Mouse (Mus musculus) liver, embryonic 13.5 days (tissue): ENCODE data around the gene Ppp1r14a. TPM values are rescaled to one million over a fixed set of nuclear protein-coding genes. Genes with fewer than 3 reads are reported as not detected.
A peak's percentile ranks its signal among the peaks of the same experiment; 100 is the strongest.

Experiments used
- ATAC-seq: fragments of 200-750 bp; cut with Nextera tagmentation; 2 replicates; pipeline ENCODE4 v1.8.0; 2017; ENCODE audit warnings: low read depth, mild to moderate bottlenecking, moderate number of reproducible peaks, moderate library complexity
- DNase-seq: peaks from one replicate; pipeline ENCODE4 v3.0.0; 2022
- H3K27ac ChIP-seq: fragments of 300-500 bp; sonication (generic); 2 replicates; pipeline ENCODE4 v1.5.1; 2015; ENCODE audit warnings: moderate library complexity, mild to moderate bottlenecking, inconsistent platforms
- H3K27me3 ChIP-seq: fragments of 300-500 bp; sonication (generic); 2 replicates; pipeline ENCODE4 v1.6.1; 2015; ENCODE audit warnings: mild to moderate bottlenecking, inconsistent platforms
- H3K36me3 ChIP-seq: fragments of 300-500 bp; sonication (generic); 2 replicates; pipeline ENCODE4 v1.6.1; 2015; ENCODE audit warnings: mild to moderate bottlenecking, inconsistent platforms
- H3K4me1 ChIP-seq: fragments of 300-500 bp; sonication (generic); replicated peaks from 2 replicates; pipeline ENCODE4 v1.6.1; 2015; ENCODE audit warnings: inconsistent platforms
- H3K4me2 ChIP-seq: fragments of 300-500 bp; sonication (generic); 2 replicates; pipeline ENCODE4 v1.6.1; 2015; ENCODE audit warnings: inconsistent platforms, mild to moderate bottlenecking, moderate library complexity
- H3K4me3 ChIP-seq: fragments of 300-500 bp; sonication (generic); replicated peaks from 2 replicates; pipeline ENCODE4 v1.5.1; 2015; ENCODE audit warnings: mild to moderate bottlenecking, inconsistent platforms
- H3K9ac ChIP-seq: fragments of 300-500 bp; sonication (generic); 2 replicates; pipeline ENCODE4 v1.6.1; 2015; ENCODE audit warnings: mild to moderate bottlenecking, inconsistent platforms
- H3K9me3 ChIP-seq: fragments of 300-500 bp; sonication (generic); replicated peaks from 2 replicates; pipeline ENCODE4 v1.6.1; 2016; ENCODE audit warnings: inconsistent platforms
- WGBS: fragments of 180-500 bp; shearing (Covaris S2); methylation state at CpG from one replicate; pipeline ENCODE4 v1.1.7; 2015; ENCODE audit not compliant: insufficient replicate concordance; 5-methylcytosine and 5-hydroxymethylcytosine counted together
- polyA plus RNA-seq: library from polyadenylated mRNA; unstranded; fragments of >200 nt; fragmentation: Nextera tagmentation; extraction: Ambion mirVana; gene quantifications from 2 replicates; pipeline ENCODE4 v1.2.1, GENCODE M21; 2015

Gene Ppp1r14a
- 3.2 and 3.6 TPM in 2 replicates for polyA plus RNA-seq

GRCm38 (mm10) chr7:29288942-29289638 lies at the start of gene Ppp1r14a:
Ppp1r14a (plus strand) TSS chr7:29289308.
- 2% methylated on average over 59 of the region's 59 CpGs for WGBS
- Histone ChIP-seq H3K4me1 (peaks cover 48% of the 10 kb centered on the region), H3K36me3 (no peaks in the 10 kb centered on the region), H3K9me3 (no peaks in the 10 kb centered on the region), H3K27me3 (peaks cover 29% of the 10 kb centered on the region), H3K27ac (no peak within 1 kb of the TSS), H3K9ac (peak within 1 kb of the TSS; percentile 55), H3K4me3 (peak within 1 kb of the TSS; percentile 57), H3K4me2 (peak within 1 kb of the TSS; percentile 79)
- DNase-seq: peak; percentile 59
- ATAC-seq: peak; percentile 54

GRCm38 (mm10) chr7:29244732-29245416 lies 44.2 kb upstream of the Ppp1r14a start:
- no peaks in the 10 kb centered on the region for H3K9me3 ChIP-seq
- no peaks in the 10 kb centered on the region for H3K27me3 ChIP-seq
- H3K4me1 ChIP-seq: peaks cover 32% of the 10 kb centered on the region
- H3K36me3 ChIP-seq: peaks cover 10% of the 10 kb centered on the region
- 63% methylated on average over 7 of the region's 7 CpGs for WGBS
- no peak for DNase-seq
- no peak overlapping the region for H3K9ac ChIP-seq
- ATAC-seq: no peak
- H3K27ac ChIP-seq: no peak overlapping the region
- no peak overlapping the region for H3K4me2 ChIP-seq
- no peak overlapping the region for H3K4me3 ChIP-seq

- peaks cover 10% of the 10 kb centered on the region for H3K36me3 ChIP-seq
- H3K27me3 ChIP-seq: no peaks in the 10 kb centered on the region
- H3K9me3 ChIP-seq: no peaks in the 10 kb centered on the region
- no peak overlapping the region for H3K27ac ChIP-seq
- WGBS: 82% methylated on average over 5 of the region's 5 CpGs
- DNase-seq (no peak), ATAC-seq (no peak)
- peaks cover 27% of the 10 kb centered on the region for H3K4me1 ChIP-seq
- H3K4me3 ChIP-seq: no peak overlapping the region
- H3K9ac ChIP-seq: no peak overlapping the region
- H3K4me2 ChIP-seq: no peak overlapping the region
Observed at GRCm38 (mm10) chr7:29246015-29246414, 43.1 kb upstream of the Ppp1r14a start.

- Histone ChIP-seq H3K27ac (no peak overlapping the region), H3K4me2 (peak overlapping the region; percentile 65; the same call in 1 of the 2 replicates), H3K36me3 (peaks cover 10% of the 10 kb centered on the region), H3K4me3 (no peak overlapping the region), H3K27me3 (no peaks in the 10 kb centered on the region), H3K9me3 (no peaks in the 10 kb centered on the region), H3K9ac (no peak overlapping the region), H3K4me1 (peaks cover 33% of the 10 kb centered on the region)
- DNase-seq (no peak), ATAC-seq (no peak)
- WGBS: 77% methylated on average over 21 of the region's 21 CpGs
Observed at GRCm38 (mm10) chr7:29246619-29247313, 42.3 kb upstream of the Ppp1r14a start.

GRCm38 (mm10) chr7:29247314-29247700 lies 41.8 kb upstream of the Ppp1r14a start:
- Histone ChIP-seq H3K27ac (no peak overlapping the region), H3K9ac (peak overlapping the region; percentile 62; the same call in 1 of the 2 replicates), H3K4me1 (peaks cover 34% of the 10 kb centered on the region), H3K27me3 (no peaks in the 10 kb centered on the region), H3K4me2 (peak overlapping the region; percentile 65), H3K36me3 (peaks cover 10% of the 10 kb centered on the region), H3K9me3 (no peaks in the 10 kb centered on the region), H3K4me3 (peak overlapping the region; percentile 40)
- ATAC-seq: 0 out of 2 replicates have a peak, but pooled peaks have one; percentile 32
- peak; percentile 67 for DNase-seq
- 17% methylated on average over 16 of the region's 16 CpGs for WGBS

GRCm38 (mm10) chr7:29247706-29248105 lies 41.4 kb upstream of the Ppp1r14a start:
- peak; percentile 35; the same call in 1 of the 2 replicates for ATAC-seq

GRCm38 (mm10) chr7:29248261-29248841 lies 40.8 kb upstream of the Ppp1r14a start, which contains the start of gene 2200002D01Rik:
2200002D01Rik (minus strand) TSS chr7:29248466.
- ATAC-seq (peak; percentile 32), DNase-seq (peak; percentile 12)
- peaks cover 10% of the 10 kb centered on the region for H3K36me3 ChIP-seq
- no peaks in the 10 kb centered on the region for H3K9me3 ChIP-seq
- peak within 1 kb of the TSS; percentile 62 for H3K9ac ChIP-seq
- no peak within 1 kb of the TSS for H3K27ac ChIP-seq
- peak within 1 kb of the TSS; percentile 65 for H3K4me2 ChIP-seq
- peaks cover 38% of the 10 kb centered on the region for H3K4me1 ChIP-seq
- WGBS: 23% methylated on average over 20 of the region's 20 CpGs
- H3K27me3 ChIP-seq: no peaks in the 10 kb centered on the region
- H3K4me3 ChIP-seq: peak within 1 kb of the TSS; percentile 40

More at GRCm38 (mm10) chr7:29247706-29248105, 41.4 kb upstream of the Ppp1r14a start:
- H3K4me1 ChIP-seq: peaks cover 34% of the 10 kb centered on the region
- peak; percentile 14 for DNase-seq
- peak overlapping the region; percentile 62 for H3K9ac ChIP-seq
- H3K27me3 ChIP-seq: no peaks in the 10 kb centered on the region
- peaks cover 10% of the 10 kb centered on the region for H3K36me3 ChIP-seq
- H3K4me3 ChIP-seq: peak overlapping the region; percentile 40
- peak overlapping the region; percentile 65 for H3K4me2 ChIP-seq
- no peak overlapping the region for H3K27ac ChIP-seq
- no peaks in the 10 kb centered on the region for H3K9me3 ChIP-seq
- WGBS: 22% methylated on average over 19 of the region's 19 CpGs

- Histone ChIP-seq H3K9ac (no peak overlapping the region), H3K4me2 (no peak overlapping the region), H3K36me3 (no peaks in the 10 kb centered on the region), H3K4me1 (peaks cover 50% of the 10 kb centered on the region), H3K4me3 (no peak overlapping the region), H3K9me3 (no peaks in the 10 kb centered on the region), H3K27me3 (no peaks in the 10 kb centered on the region), H3K27ac (no peak overlapping the region)
- ATAC-seq (no peak), DNase-seq (no peak)
- WGBS: 53% methylated on average over 3 of the region's 3 CpGs
Observed at GRCm38 (mm10) chr7:29251166-29251565, 37.9 kb upstream of the Ppp1r14a start.

GRCm38 (mm10) chr7:29253842-29254241 lies 35.3 kb upstream of the Ppp1r14a start:
- no peaks in the 10 kb centered on the region for H3K27me3 ChIP-seq
- H3K4me2 ChIP-seq: no peak overlapping the region
- 22% methylated on average over 5 of the region's 5 CpGs for WGBS
- no peak overlapping the region for H3K4me3 ChIP-seq
- H3K9me3 ChIP-seq: no peaks in the 10 kb centered on the region
- peaks cover 32% of the 10 kb centered on the region for H3K4me1 ChIP-seq
- peaks cover 4% of the 10 kb centered on the region; the same call in 1 of the 2 replicates for H3K36me3 ChIP-seq
- H3K9ac ChIP-seq: no peak overlapping the region
- DNase-seq: no peak
- 0 out of 2 replicates have a peak overlapping the region, but pooled peaks have one; percentile 1 for H3K27ac ChIP-seq
- peak; percentile 63 for ATAC-seq

- Histone ChIP-seq H3K4me1 (peaks cover 30% of the 10 kb centered on the region), H3K9me3 (no peaks in the 10 kb centered on the region), H3K4me3 (no peak overlapping the region), H3K9ac (no peak overlapping the region), H3K4me2 (no peak overlapping the region), H3K36me3 (peaks cover 4% of the 10 kb centered on the region; the same call in 1 of the 2 replicates), H3K27ac (no peak overlapping the region), H3K27me3 (no peaks in the 10 kb centered on the region)
- DNase-seq (no peak), ATAC-seq (no peak)
- WGBS: 56% methylated on average over 4 of the region's 4 CpGs
Observed at GRCm38 (mm10) chr7:29255875-29256274, 33.2 kb upstream of the Ppp1r14a start.
